Mouse (Mus musculus): ENCODE measurements around the gene Retreg1. TPM values are rescaled to one million over a fixed set of nuclear protein-coding genes. Genes with fewer than 3 reads are reported as not detected.

Retreg1 gene
- polyA plus RNA-seq, 1 experiment, result 12.3 TPM

DNA sequence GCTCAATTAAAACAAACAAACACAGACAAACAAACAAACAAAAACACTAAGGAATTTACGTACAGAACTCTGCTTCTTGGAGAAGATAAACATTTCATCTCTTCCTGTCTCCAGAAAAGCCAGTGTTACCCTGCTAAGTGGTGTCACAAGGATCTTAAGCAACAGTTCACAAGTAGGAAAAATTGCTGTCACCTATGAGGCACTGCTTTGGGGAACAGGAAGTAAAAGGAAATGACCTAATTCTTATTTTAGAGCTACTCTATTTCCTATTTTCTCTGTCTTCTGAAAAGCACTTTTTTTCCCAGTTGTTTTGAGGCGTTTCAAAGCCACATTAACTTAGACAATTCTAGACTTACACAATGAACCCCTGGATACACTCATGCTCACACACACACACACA, 12.6 kb upstream of the Retreg1 start:
- DNase-seq (ENCODE audit: low spot score), result no peak

DNA sequence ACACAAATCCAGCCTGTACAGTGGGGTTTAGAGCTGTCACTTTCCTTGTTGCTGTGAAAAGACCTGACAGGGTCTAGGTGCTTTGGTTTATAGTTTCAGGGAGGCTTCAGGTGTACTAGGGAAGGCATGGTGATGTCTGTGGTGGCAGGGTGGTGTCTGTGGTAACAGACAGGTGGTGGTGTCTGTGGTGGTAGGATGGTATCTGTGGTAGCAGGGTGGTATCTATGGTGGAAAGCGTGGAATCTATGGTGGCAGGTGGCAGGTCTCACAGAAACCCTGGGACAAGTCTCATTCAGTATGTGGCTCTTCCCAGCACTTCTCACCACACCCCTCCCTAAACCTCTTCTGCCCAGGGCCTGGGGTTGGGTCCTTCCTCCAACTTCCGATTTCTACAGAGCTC, 8.7 kb upstream of the Retreg1 start:
- DNase-seq (ENCODE audit: low spot score), result no peak

DNA sequence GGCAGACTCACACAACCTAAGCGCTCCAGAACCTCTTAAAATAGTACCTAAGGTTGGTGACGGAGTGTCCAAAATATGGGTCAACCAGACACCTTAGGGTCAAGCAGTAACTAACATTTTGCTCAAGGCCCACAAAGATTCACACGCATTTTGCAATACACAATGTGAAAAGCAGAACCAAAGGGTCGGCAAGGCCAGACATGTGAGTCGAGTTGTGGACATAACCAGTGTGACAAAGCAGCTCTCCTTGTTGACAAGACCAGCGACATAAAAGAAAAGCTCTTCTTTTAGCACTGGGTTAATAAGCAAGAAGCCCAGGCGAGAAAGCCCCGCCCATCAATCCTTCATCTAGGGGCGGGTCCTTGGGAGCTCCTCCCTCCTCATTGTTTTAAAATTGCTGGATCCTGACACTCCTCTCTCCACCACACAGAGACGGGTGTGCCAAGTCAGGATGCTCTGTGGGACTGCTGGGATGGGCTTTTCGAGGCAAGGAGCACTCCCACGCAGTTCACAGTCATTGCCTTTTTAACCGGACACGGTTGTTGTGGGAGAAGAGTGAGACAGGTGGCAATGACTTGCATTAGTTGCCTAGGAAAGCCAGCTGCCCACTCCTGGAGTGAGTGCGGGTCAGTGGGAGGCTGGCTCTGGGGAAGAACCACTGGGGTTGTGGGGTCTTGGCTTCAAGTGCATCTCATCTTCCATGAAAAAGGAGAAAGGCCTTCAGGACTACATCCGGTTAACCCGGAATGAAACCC, 7.9 kb upstream of the Retreg1 start:
- no peak for DNase-seq (ENCODE audit: low spot score)

DNA sequence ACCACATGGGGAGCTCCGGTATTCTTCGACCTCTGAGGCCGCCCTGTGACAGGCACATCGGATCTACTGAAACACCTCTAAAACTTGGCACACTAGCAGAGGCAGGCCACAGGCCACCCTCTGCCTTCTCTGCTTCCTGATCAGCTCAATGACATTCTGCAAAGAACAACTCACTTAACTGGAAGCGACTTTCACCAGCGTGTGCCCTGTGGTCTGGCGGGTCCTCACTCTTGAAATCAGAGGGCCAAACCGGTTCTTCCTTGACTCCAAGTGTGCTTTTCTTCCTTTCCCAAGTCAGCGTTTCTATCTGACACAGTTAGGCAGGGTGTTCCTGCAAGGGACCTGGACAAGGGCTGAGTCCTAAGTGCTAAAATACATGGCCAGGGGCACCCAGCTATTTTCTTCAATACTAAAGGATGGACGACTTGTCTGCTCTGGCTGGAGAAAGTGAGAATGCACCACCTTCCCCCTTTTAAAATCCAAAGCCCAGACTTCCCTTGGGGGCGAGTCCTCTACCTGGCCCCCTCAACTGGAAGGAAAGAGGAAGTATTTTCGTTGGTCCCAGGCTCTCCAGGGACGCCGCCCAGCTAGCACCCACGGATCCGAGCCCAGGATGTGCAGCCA, 406 bp upstream of the Retreg1 start:
- DNase-seq (ENCODE audit: low spot score), result no peak

DNA sequence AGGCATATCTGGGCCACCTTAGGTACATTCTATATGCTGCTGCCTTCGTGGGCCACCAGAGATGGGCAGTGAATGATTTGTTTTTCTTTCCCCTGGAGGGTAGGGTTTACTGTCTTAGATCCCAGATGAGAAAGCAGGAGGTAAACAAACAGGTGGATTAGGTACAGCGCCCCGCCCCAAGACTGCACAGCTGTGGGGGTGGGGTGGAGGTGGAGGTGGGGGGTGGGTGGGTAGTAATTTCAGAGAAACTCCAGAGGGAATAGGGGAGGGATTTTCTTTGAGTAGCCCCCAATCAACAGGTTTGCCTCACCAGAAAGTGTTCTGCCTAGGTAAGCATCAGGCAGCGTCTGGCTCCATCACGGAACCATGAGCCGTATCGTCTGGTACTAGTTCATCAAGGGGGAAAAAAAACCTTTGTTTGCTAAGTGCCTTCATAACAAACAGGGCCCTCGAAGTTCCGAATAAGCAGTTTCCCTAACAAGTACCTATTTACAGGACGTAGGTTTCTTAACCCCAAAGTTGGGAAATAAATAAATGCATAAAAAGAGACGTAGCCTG, 1.1 kb downstream of the Retreg1 start:
- no peak for DNase-seq (ENCODE audit: low spot score)

DNA sequence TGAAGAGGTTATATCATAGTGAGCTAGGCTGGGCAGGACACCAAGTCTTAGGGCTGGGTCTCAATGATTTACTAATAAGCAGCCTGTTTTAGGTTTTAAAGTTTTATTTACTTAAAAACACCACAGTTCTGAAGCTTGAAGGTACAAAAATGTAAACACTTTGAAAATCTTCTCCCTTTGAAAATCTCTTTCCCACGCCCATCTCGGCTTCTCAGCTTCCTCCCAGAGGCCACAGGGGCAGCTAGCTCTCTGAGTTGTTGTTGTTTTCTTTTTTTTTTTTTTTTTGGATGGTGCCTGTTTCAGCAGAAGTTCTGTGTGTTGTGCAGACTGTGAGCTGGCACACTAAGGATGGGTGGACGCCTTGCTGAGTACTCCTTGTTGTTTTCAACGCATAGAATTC, 1.8 kb downstream of the Retreg1 start:
- DNase-seq (ENCODE audit: low spot score), result no peak

DNA sequence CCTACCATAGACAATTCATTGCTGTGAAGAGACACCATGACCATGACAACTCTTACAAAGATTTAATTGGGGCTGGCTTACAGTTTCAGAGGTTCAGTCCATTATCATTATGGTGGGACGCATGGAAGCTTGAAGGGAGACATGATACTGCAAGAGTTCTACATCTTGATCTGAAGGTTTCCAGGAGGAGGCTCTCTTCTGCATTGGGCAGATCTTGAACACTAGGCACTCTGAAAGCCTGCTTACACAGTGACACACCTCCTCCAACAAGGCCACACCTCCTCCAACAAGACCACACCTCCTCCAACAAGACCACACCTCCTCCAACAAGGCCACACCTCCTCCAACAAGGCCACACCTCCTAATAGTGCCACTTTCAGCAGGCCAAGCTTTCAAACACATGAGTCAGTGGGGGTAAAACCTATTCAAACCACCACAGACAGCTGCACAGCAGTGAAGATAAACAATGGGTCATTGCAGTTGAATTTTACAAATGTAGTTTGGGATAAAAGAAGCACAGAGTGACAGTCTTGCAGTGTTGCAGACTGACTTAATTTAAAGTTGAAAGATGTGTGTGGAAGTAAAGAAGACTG, 4.7 kb downstream of the Retreg1 start:
- no peak for DNase-seq (ENCODE audit: low spot score)

DNA sequence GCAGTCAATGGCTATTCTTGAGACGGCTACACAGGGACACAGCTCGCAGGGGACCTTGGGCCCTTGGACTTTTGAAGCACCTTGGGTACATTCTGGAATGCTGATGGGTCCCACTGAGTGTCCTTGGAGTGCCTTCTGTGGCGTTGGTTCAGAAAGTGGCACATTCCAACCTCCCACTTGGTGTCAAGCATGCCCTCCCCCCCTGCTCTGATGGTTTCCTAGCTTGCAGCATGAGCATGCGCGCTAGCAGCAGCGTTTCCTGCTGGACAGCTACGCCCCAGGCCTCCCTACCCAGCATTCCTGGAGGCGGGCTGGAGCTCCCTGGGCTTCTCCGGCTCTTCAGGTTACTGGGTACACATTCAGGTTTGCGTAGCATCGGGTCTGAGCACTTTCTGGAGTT, 7.6 kb downstream of the Retreg1 start:
- no peak for DNase-seq (ENCODE audit: low spot score)

DNA sequence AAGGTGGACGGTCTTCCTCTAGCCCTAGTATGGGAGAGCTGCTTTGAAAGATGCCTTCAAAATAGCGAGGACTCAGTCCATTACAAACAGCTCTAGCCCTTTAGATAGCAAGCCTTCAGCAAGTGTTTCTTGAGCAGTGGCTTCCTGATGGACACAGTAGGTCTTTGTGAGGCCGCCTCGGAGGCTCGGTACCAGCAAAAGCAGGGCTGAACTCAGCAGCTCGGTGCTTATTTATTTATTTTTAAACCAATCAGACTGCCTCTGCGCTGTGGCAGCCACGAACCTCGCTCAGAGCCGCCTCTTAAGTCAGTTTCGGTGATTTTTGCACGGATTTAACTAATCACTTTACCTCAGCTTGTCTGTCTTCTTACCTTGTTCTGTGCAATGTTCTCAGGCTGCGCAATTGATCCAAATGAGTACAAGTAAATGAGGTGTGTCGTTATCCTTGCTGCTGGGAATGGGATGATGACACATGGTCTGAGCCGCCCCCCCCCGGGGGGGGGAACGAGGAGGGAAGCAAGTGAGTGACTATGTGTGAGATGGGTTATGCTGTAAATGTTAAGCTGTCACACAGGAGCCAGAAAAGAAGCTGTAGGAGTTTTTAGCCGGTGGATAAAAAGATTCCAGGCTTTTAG, 11.4 kb downstream of the Retreg1 start:
- no peak for DNase-seq (ENCODE audit: low spot score)

DNA sequence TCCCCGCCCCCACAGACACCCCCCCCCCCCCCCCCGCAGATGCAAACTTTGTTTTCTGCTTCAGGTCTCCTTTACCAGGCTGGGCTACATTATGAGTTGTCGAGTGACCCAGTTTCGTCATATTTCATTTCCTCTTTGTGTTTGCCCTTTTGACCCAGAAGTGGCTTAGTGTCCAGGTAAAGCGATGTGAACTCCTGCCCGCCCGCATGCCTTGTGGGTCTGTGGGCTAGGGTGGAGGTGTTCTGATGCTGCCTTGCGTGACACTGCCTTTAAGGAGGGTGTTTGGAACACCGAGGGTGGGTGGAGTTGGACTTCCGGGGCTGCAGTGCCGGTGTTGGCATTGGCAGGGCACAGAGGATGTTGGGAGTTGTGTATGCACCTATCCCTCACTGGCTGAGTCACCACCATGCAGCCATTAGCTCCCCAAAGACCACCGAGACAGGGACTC, 15.7 kb downstream of the Retreg1 start:
- DNase-seq (ENCODE audit: low spot score), result no peak

DNA sequence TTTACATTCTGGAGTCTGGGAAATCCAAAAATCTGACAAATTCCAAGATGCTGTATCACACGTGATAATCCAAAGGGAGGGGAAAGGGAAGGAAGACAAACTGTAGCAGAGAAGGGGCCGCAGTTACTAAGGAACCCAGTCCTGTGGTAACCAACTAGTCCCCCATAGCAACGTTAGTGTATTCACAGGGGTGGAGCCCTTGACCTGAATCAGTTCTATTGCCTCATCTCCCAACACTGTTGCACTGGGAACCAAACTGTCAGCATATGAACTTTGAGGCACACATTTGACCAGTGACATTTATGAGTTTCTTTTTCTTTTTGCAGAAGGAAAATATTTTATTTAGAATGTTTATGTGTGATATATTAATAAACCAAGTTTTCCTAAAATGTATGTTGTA, 16.5 kb downstream of the Retreg1 start:
- DNase-seq (ENCODE audit: low spot score), result no peak

DNA sequence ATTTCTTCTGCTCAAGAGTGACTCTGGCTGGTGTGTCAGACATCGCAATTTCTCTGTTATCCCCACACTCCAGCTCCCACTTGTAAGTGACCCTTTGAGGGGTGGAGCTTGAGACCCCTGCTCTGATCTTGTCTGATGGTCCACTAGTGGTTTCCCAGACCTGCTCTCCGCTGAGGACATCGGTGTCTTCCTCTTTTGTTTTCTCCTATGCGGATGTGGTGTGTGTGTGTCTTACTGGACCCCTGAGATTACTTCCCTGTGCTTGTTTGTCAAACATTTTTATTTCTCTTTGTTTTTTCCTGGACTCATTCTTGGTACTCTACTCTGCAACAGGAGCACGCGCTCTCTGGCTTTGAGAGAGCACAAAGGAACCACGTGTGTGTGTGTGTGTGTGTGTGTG, 18.9 kb downstream of the Retreg1 start:
- DNase-seq (ENCODE audit: low spot score), result no peak

DNA sequence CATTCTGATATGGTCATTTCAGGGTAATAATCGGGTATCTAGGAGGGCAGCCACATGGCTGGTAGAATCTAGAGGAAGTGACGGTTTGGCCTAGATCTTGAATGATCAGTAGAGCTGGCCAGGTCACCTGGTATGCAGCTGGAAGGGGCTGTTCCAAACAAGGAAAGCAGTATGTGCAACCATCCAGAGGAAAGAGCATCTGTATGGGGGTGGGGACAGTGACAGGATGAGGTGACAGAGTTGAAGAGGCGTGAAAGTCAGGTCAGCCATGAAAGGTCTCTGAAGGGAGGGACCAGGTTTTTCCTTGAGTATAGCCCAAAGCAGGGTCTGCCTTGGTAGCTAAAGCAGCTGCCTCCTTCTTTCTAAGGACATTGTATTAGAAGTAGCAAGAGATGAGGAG, 22.6 kb downstream of the Retreg1 start:
- no peak for DNase-seq (ENCODE audit: low spot score)

DNA sequence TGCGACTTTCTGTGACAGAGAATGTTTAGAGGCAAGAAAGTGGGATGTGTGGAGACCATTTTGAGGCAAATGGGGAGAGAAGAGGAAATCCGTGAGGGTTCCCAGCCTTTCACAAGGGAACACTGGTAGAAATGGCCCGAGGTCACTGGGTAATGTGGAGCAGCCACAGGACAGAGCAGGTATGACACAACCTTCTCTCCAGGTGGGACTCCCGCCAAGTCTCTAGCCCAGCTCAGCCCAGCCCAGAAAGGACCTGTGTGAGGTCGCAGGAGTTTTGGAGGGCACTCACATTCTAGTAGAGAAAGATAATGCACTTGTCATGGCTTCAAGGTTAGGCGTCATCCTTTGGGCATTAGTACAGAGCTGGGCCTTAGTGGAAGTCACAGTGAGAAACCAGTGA, 23.1 kb downstream of the Retreg1 start:
- DNase-seq (ENCODE audit: low spot score), result no peak

DNA sequence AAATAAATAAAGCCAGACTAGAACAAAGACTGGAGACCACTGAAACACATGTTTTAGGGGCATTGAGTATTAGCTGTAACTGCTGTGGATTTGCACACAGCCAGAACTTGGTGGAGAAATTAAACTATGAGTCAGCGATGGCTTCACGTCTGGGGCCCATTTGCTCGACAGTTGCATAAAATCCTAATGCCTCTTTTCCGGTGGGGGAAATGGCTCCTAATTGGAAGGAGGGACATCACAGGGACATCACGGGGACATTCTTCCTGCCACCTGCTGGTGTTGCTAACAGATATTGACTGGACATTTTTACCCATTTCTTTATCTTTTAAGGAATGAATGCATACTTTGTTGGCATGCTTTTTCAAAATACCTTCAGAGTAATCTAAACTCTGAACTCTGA, 26.1 kb downstream of the Retreg1 start:
- no peak for DNase-seq (ENCODE audit: low spot score)

DNA sequence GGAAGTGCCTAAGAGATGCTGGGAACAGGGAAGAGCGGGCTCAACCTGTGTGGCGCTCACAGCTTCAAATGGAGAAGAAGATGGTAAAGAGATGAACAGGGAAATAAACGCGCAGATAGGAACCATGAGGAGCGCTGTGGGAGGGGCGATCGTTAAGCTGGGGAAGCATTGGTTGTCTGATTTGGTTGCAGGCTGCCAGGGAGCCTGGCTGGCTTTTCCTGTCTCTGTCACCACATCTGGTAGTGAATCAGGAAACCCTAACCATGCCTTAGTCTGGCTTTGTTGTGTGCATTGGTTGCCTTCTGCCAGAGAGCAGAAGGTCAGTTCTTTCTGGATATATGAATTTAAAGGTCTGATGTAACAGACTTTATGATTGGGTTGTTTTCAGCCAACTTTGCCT, 28.5 kb downstream of the Retreg1 start:
- no peak for DNase-seq (ENCODE audit: low spot score)

DNA sequence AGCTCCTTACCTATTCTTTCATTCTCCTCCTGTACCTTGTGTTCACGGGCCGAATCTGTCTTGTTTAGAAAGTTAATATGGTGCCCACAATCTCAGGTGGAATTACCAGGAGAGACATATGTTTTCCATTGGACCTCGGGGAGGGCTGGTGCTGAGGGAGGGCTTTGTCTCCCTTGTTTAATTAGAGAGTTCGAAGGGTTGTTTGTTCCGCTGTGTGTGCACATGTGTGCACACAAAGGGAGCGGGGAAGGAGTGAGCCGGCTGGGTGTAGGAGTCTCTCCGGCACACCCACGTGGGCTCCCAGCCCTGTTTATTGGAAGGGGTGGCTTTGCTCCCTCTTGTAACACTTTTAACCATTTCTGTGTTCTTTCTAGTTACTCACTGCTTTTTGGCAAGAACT, 29.1 kb downstream of the Retreg1 start:
- no peak for DNase-seq (ENCODE audit: low spot score)

DNA sequence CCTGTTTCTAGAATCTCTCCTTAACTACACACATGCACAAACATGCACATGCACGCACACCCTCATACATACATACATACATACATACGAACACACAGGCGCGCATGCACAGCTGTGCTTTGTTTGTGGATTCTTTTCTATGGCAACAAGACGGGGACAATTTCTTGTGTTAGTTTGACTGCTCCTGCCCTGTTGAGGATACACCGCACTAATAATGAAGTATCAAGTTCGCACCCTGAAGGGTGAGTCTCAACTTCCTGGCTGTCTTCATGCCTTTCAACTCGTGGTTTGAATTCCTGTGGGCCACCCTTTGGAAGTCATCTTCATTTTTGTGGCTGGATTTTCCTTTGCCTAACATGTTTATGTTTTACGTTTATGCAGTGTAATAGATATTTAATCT, 29.7 kb downstream of the Retreg1 start:
- DNase-seq (ENCODE audit: low spot score), result no peak

DNA sequence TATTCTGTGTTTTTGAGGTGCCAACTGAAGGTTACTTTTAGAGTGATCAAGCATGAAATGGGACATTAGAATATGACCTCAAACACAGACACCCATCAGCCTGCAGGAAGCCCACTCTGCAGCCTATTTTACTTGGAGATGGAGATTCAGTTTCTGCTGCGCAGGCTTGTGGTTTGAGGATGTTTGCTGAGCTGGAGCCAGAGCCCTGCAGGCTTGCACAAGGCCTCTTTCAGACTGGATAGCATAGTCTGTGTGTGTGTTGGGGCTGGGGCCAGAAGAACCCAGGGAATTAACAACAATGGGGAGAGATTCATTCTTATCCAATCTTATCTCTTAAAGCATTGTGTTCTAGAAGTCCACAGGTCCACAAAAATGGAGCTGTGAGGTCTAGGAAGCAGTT, 30.6 kb downstream of the Retreg1 start:
- DNase-seq (ENCODE audit: low spot score), result no peak

DNA sequence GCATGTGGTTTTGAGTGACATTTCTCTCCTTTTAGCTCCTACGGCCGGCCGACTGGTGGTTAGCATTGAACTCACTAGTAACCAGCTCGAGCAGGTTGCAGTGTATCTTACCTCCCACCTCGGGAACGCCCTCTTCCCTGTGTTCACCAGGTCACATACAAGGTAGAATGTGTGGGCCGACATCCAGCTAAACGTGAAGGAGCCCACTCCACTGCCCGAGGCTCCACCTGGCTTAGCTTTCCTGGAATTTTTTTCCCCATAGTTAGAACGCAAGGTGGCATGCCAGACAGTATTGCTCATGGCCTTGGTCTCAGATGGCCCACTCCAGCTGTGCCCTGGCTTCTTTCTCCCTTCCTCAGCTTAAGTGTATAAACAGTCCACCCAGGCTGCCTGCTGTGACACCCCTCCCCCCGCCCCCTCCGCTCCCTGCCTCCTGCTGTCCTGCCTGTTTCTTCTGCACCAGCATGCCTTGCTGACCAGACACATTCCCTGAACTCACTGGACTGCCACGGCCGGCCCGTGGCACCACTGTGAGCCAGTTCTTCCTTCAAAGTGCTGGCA, 33.7 kb downstream of the Retreg1 start:
- DNase-seq (ENCODE audit: low spot score), result no peak

DNA sequence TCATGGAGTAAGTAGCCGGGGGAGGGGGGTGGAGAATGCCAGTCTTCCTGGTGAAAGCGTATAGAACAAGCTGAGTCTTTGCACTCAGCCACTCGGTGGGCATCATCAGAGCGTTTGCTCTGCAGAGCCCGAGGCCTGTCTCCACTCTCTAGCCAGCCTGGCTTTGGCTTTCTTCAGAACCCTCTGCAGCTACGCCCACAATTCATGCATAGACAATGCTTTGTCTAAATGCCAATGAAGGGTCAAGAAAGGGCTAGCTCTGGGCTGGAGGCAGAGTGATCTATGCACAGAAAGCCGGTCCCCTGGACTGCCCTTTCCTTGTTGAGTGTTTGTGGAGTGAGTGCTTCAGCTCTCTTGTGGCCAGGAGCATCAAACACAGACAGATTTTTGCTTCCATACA, 34.8 kb downstream of the Retreg1 start:
- no peak for DNase-seq (ENCODE audit: low spot score)

DNA sequence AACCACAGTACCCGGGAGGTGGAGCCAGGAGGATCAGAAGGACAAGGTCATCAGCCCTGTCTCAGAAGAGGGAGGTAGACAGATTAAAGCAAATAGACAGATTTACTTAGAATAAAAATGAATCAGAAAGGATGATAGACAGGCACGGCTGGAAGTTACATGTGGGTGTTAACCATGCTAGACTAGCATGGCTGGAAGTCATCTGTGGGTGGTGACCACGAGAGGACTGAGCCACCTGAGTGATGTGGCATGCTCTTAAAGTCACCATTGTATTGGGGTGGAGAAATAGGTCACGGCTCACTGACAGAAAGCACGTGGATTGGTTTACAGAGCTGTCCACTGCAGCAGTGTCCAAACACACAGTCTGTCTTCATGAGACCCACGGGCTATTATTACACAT, 36.2 kb downstream of the Retreg1 start:
- no peak for DNase-seq (ENCODE audit: low spot score)
